Mouse (Mus musculus) hematopoietic stem cell, adult 5-6 weeks (primary cell): Measurements from ENCODE around the gene Pafah1b3. TPM values are rescaled to one million over a fixed set of nuclear protein-coding genes. Genes with fewer than 3 reads are reported as not detected.
A peak's percentile ranks its signal among the peaks of the same experiment; 100 is the strongest.
"Not testable (repeated sequence)": the region's sequence is repeated elsewhere in the genome, so short reads cannot be mapped to it uniquely, and the experiment has no call there.

Source experiments
- ATAC-seq, 2 experiments: fragments of 125-278 bp in 1 of 2; replicated peaks in 1 of 2; 2 replicates each; pipeline ENCODE4 v1.8.0; 2016 to 2017; ENCODE audit warnings: inconsistent platforms in 2 of 2, mild to moderate bottlenecking in 2 of 2, moderate number of reproducible peaks in 2 of 2, low read depth in 1 of 2, moderate TSS enrichment in 1 of 2; ENCODE audit not compliant: low FRiP score in 2 of 2, poor library complexity in 2 of 2, severe bottlenecking in 2 of 2, insufficient read depth in 1 of 2, low TSS enrichment in 1 of 2
- total RNA-seq: library from RNA; stranded (forward); fragments of 172-1452, 232-1000 nt; gene quantifications from 2 replicates; pipeline ENCODE4 v1.2.3, GENCODE M21; 2017

The Pafah1b3 gene
- total RNA-seq, 1 experiment from 2014 or later, result 20.8 TPM

- ATAC-seq, result peak; percentile 54 to 57; a peak in 2 of 4 replicates
These were observed 23.2 kb downstream of the Pafah1b3 start for GRCm38 (mm10) chr7:25274571-25274970.

GRCm38 (mm10) chr7:25273259-25274241, 24.2 kb downstream of the Pafah1b3 start:
- ATAC-seq, result no peak

GRCm38 (mm10) chr7:25272445-25273258, 25.1 kb downstream of the Pafah1b3 start:
- no peak for ATAC-seq

- ATAC-seq, result no peak
These were observed 25.9 kb downstream of the Pafah1b3 start for GRCm38 (mm10) chr7:25271651-25272444.

GRCm38 (mm10) chr7:25270652-25271633, 26.8 kb downstream of the Pafah1b3 start:
- no peak for ATAC-seq

GRCm38 (mm10) chr7:25269545-25270271, 28.1 kb downstream of the Pafah1b3 start:
- no peak for ATAC-seq

GRCm38 (mm10) chr7:25269029-25269428, 28.8 kb downstream of the Pafah1b3 start:
- ATAC-seq, result no peak

GRCm38 (mm10) chr7:25268588-25268987, 29.2 kb downstream of the Pafah1b3 start:
- ATAC-seq, result no peak

GRCm38 (mm10) chr7:25267751-25268463, 29.9 kb downstream of the Pafah1b3 start:
- peak; percentile 83 for ATAC-seq

- peak; percentile 67 to 74 for ATAC-seq
These were observed 30.5 kb downstream of the Pafah1b3 start, which contains the start of gene Cic for GRCm38 (mm10) chr7:25267301-25267750. TSS of gene Cic (plus strand) at chr7:25267704.

GRCm38 (mm10) chr7:25266180-25266962, 31.4 kb downstream of the Pafah1b3 start:
- ATAC-seq, result no peak

GRCm38 (mm10) chr7:25265743-25266142, 32.0 kb downstream of the Pafah1b3 start:
- not testable (repeated sequence) for ATAC-seq

GRCm38 (mm10) chr7:25263968-25264870, 33.6 kb downstream of the Pafah1b3 start:
- no peak for ATAC-seq
